Mouse (Mus musculus): Measurements from ENCODE around the gene Tmed4. TPM values are rescaled to one million over a fixed set of nuclear protein-coding genes. Genes with fewer than 3 reads are reported as not detected.
"Not testable (repeated sequence)": the region's sequence is repeated elsewhere in the genome, so short reads cannot be mapped to it uniquely, and the experiment has no call there.

Gene Tmed4
- polyA plus RNA-seq, 1 experiment, result 66.9 TPM

DNA sequence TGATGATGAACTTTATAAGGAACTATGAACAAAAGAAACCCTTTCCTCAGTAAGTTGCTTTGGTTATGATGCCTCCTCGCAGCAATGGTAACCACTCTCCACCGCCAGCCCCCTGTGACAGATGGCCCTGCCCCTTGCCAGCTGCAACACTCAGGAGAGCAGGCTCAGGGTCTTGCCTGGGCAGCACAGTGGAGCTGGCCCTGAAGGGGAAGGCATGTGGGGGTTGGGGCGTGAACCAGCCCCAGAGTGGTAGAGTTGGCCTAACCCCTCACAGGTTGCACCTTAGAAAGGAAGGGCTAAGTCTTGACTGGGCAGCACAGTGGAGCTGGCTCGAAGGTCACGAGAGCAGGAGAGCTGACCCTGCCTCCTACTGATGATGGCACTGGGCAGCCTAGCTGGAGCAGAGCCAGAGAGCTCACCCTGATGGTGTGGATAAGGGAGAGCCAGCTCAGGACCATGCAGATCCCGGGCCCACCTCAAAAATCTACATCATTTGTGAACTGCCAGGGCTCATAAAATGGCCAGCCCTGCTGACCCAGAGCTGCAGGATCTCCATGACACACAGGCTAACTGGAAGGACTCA, 18.1 kb downstream of the Tmed4 start:
- no peak overlapping the region for H3K4me2 ChIP-seq (ENCODE audit: low read depth)
- H3K4me3 ChIP-seq, result no peak overlapping the region
- H3K36me3 ChIP-seq (ENCODE audit: control insufficient read depth, insufficient read depth), result peaks cover 30% of the 10 kb centered on the region
- no peaks in the 10 kb centered on the region for H3K27me3 ChIP-seq (ENCODE audit: control insufficient read depth, insufficient read depth, insufficient read length)
- peak; percentile 38 for TF ChIP-seq POLR2A (IDR thresholded peaks at IDR 0.05; ENCODE audit: insufficient read length, low read depth)
- peak; percentile 89 for TF ChIP-seq POLR2AphosphoS2 (IDR thresholded peaks at IDR 0.05; ENCODE audit: insufficient read length, low read depth)
- no peak for TF ChIP-seq REST (IDR thresholded peaks at IDR 0.05; ENCODE audit: insufficient read depth, insufficient read length)
- TF ChIP-seq USF1 (IDR thresholded peaks at IDR 0.05; ENCODE audit: low read depth), result no peak
- no peak for TF ChIP-seq TCF3 (IDR thresholded peaks at IDR 0.05; ENCODE audit: insufficient read length, low read depth)
- no peak for TF ChIP-seq MAX (IDR thresholded peaks at IDR 0.05; ENCODE audit: low read depth)
- no peak for TF ChIP-seq CEBPB (IDR thresholded peaks at IDR 0.05; ENCODE audit: insufficient read depth, poor library complexity, severe bottlenecking)
- no peak overlapping the region for H3ac ChIP-seq (ENCODE audit: control insufficient read depth, insufficient read length)
- no peaks in the 10 kb centered on the region for H3K79me2 ChIP-seq (ENCODE audit: control insufficient read depth, insufficient read depth)

DNA sequence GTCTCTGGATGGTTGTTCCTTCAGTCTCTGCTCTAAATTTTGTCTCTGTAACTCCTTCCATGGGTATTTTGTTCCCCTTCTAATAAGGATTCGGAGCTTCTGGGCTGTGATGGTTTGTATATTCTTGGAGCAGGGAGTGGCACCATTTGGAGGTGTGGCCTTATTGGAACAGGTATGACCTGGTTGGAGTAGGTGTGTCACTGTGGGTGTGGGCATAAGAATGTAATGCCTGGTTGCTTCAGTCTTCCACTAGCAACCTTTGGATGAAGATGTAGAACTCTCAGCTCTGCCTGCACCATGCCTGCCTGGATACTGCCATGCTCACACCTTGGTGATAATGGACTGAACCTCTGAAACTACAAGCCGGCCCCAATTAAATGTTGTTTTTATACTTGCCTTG, 20.1 kb downstream of the Tmed4 start:
- H3K4me2 ChIP-seq (ENCODE audit: low read depth); H3K4me3 ChIP-seq; H3K27me3 ChIP-seq (ENCODE audit: control insufficient read depth, insufficient read depth, insufficient read length); H3ac ChIP-seq (ENCODE audit: control insufficient read depth, insufficient read length); H3K79me2 ChIP-seq (ENCODE audit: control insufficient read depth, insufficient read depth): not testable (repeated sequence)
- H3K36me3 ChIP-seq (ENCODE audit: control insufficient read depth, insufficient read depth), result peaks cover 19% of the 10 kb centered on the region

DNA sequence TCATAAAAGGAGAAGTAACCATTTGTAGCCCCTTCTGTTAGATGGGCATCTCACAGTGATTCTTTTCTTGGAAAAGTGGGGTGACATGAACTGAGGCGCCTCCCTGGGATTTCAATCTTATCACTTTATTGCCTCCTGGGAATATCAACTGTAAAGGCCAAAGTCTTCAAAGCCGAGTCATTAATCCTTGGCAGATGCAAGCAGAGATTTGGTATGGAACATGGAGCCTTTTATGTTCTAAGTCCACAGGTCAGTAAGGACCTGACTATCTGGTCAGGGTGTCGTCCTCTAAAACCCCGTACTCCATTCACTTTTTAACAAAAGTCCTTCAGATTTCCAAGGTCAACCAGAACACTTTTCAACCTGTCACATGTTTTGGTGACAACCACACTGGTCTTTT, 21.8 kb downstream of the Tmed4 start:
- H3K27me3 ChIP-seq (ENCODE audit: control insufficient read depth, insufficient read depth, insufficient read length), result no peaks in the 10 kb centered on the region
- H3ac ChIP-seq (ENCODE audit: control insufficient read depth, insufficient read length), result no peak overlapping the region
- no peaks in the 10 kb centered on the region for H3K79me2 ChIP-seq (ENCODE audit: control insufficient read depth, insufficient read depth)
- H3K4me2 ChIP-seq (ENCODE audit: low read depth), result no peak overlapping the region
- TF ChIP-seq POLR2A (IDR thresholded peaks at IDR 0.05; ENCODE audit: insufficient read length, low read depth) (no peak), MAX (IDR thresholded peaks at IDR 0.05; ENCODE audit: low read depth) (no peak), SRF (IDR thresholded peaks at IDR 0.05; ENCODE audit: control insufficient read depth, insufficient read length, low read depth) (no peak), E2F4 (IDR thresholded peaks at IDR 0.05; ENCODE audit: insufficient read depth) (no peak), USF1 (IDR thresholded peaks at IDR 0.05; ENCODE audit: low read depth) (no peak), CEBPB (IDR thresholded peaks at IDR 0.05; ENCODE audit: insufficient read depth, poor library complexity, severe bottlenecking) (no peak), TCF12 (IDR thresholded peaks at IDR 0.05; ENCODE audit: insufficient read depth, poor library complexity, severe bottlenecking) (no peak), MYOG (IDR thresholded peaks at IDR 0.05; ENCODE audit: control insufficient read depth in 1 of 3, insufficient read depth in 1 of 3, insufficient read length in 2 of 3, low read depth in 2 of 3) (no peak), REST (IDR thresholded peaks at IDR 0.05; ENCODE audit: insufficient read depth, insufficient read length) (no peak), TCF3 (IDR thresholded peaks at IDR 0.05; ENCODE audit: insufficient read length, low read depth) (no peak)
- H3K4me3 ChIP-seq, result no peak overlapping the region
- peaks cover 2% of the 10 kb centered on the region for H3K36me3 ChIP-seq (ENCODE audit: control insufficient read depth, insufficient read depth)

DNA sequence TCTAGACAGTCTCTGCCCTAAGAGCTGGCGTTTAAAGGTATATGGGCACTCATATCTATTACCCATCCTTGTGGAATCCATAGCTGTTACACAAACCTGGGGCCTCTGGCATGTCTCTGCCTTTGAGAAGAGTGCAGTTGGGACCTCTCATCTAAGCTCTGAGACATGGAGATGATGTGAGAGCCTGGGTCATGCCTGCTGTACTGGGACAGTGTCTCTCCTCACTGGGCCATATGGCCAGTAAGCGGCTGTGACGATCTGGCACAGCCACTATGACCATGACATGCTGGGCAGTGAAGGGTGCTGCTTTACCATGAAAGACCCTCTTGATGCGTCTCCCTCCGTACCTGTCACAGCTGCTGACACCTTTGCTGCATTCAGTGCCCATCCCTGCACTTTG, 22.4 kb downstream of the Tmed4 start:
- H3K27me3 ChIP-seq (ENCODE audit: control insufficient read depth, insufficient read depth, insufficient read length), result no peaks in the 10 kb centered on the region
- no peak overlapping the region for H3K4me2 ChIP-seq (ENCODE audit: low read depth)
- TF ChIP-seq E2F4 (IDR thresholded peaks at IDR 0.05; ENCODE audit: insufficient read depth), result no peak
- TF ChIP-seq TCF12 (IDR thresholded peaks at IDR 0.05; ENCODE audit: insufficient read depth, poor library complexity, severe bottlenecking), result no peak
- no peak for TF ChIP-seq MYOG (IDR thresholded peaks at IDR 0.05; ENCODE audit: control insufficient read depth in 1 of 3, insufficient read depth in 1 of 3, insufficient read length in 2 of 3, low read depth in 2 of 3)
- TF ChIP-seq CEBPB (IDR thresholded peaks at IDR 0.05; ENCODE audit: insufficient read depth, poor library complexity, severe bottlenecking), result no peak
- no peak for TF ChIP-seq USF1 (IDR thresholded peaks at IDR 0.05; ENCODE audit: low read depth)
- no peak for TF ChIP-seq POLR2AphosphoS2 (IDR thresholded peaks at IDR 0.05; ENCODE audit: insufficient read length, low read depth)
- no peak for TF ChIP-seq REST (IDR thresholded peaks at IDR 0.05; ENCODE audit: insufficient read depth, insufficient read length)
- TF ChIP-seq POLR2A (IDR thresholded peaks at IDR 0.05; ENCODE audit: insufficient read length, low read depth), result no peak
- no peak for TF ChIP-seq TCF3 (IDR thresholded peaks at IDR 0.05; ENCODE audit: insufficient read length, low read depth)
- TF ChIP-seq MYOD1 (IDR thresholded peaks at IDR 0.05; ENCODE audit: control insufficient read depth in 1 of 3, insufficient read length in 2 of 3, low read depth in 2 of 3), result no peak
- H3K36me3 ChIP-seq (ENCODE audit: control insufficient read depth, insufficient read depth), result no peaks in the 10 kb centered on the region
- no peak overlapping the region for H3ac ChIP-seq (ENCODE audit: control insufficient read depth, insufficient read length)
- no peaks in the 10 kb centered on the region for H3K79me2 ChIP-seq (ENCODE audit: control insufficient read depth, insufficient read depth)
- no peak overlapping the region for H3K4me3 ChIP-seq

DNA sequence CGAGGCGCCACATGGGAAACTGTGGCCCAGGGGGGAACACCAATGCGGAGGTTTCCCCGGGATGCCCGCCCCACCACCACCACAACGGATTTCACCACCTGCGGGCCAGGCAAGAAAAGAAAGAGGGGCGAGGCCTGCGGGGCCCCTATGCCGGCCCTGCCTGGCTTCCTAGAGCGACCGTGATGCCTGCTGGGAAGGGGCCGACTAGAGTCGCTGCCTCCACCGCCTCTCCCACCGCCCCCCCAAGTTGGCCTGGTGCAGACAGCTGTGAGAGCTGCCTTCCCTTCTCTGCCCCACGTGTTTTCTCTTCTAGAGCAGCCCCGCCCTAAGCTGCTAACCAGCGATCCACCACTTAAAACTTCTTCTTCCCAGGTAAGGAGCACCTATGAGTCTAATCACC, 30.0 kb downstream of the Tmed4 start:
- Histone ChIP-seq H3K4me3 (no peak overlapping the region), H3ac (ENCODE audit: control insufficient read depth, insufficient read length) (no peak overlapping the region), H3K36me3 (ENCODE audit: control insufficient read depth, insufficient read depth) (no peaks in the 10 kb centered on the region), H3K79me2 (ENCODE audit: control insufficient read depth, insufficient read depth) (no peaks in the 10 kb centered on the region), H3K27me3 (ENCODE audit: control insufficient read depth, insufficient read depth, insufficient read length) (no peaks in the 10 kb centered on the region), H3K4me2 (ENCODE audit: low read depth) (no peak overlapping the region)
- TF ChIP-seq MYOG (IDR thresholded peaks at IDR 0.05; ENCODE audit: control insufficient read depth in 1 of 3, insufficient read depth in 1 of 3, insufficient read length in 2 of 3, low read depth in 2 of 3) (no peak), E2F4 (IDR thresholded peaks at IDR 0.05; ENCODE audit: insufficient read depth) (no peak), MAX (IDR thresholded peaks at IDR 0.05; ENCODE audit: low read depth) (no peak), USF1 (IDR thresholded peaks at IDR 0.05; ENCODE audit: low read depth) (no peak), TCF12 (IDR thresholded peaks at IDR 0.05; ENCODE audit: insufficient read depth, poor library complexity, severe bottlenecking) (no peak), SRF (IDR thresholded peaks at IDR 0.05; ENCODE audit: control insufficient read depth, insufficient read length, low read depth) (no peak), REST (IDR thresholded peaks at IDR 0.05; ENCODE audit: insufficient read depth, insufficient read length) (no peak), CEBPB (IDR thresholded peaks at IDR 0.05; ENCODE audit: insufficient read depth, poor library complexity, severe bottlenecking) (no peak), TCF3 (IDR thresholded peaks at IDR 0.05; ENCODE audit: insufficient read length, low read depth) (no peak), POLR2AphosphoS2 (IDR thresholded peaks at IDR 0.05; ENCODE audit: insufficient read length, low read depth) (no peak)

All from myocyte (in vitro differentiated cells).